Mouse (Mus musculus): ENCODE results near the gene C9.

GRCm38 (mm10) chr15:6444452-6444851, 675 bp upstream of the C9 start:
- TF ChIP-seq EP300 (IDR thresholded peaks at IDR 0.05; ENCODE audit: low read depth), result no peak
- no peak for TF ChIP-seq CTCF (IDR thresholded peaks at IDR 0.05; ENCODE audit: low read depth)

Measured in heart, postnatal 0 days (tissue).